ENCODE assay signal across 10 mouse cellular contexts in the genomic region with DNA sequence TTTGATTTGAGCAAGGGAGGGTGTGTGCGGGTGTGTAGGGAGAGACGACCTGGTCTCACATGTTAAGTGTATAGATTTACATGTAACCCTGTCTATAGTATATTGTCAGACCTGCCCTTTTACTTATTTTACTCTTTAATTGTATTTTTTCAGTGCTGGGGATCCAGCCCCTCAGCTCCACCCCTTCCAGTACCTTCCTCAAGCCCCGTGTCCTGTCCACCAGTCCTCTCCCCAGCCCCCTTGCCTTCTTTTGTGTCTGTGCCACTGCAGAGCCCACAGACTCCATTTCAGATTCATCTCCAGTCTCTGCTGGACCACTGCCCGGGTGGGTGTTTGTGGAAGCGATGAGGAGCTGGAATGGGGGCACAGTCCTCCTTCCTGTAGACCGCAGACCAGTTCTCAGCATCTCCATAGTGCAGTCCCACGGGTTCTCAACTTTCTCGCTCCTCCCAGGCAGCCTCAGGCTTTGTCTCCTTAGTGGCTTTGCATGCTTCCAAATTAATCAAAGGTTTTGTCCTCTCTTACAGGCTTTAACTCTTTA. TPM values are rescaled to one million over a fixed set of nuclear protein-coding genes. Genes with fewer than 3 reads are reported as not detected.
DNase-seq lines count a peak whose midpoint lies in the region; ATAC-seq and TF ChIP-seq lines count a peak whose summit lies in the region.
"Had no signal": no experiment of that assay in that cellular context is flagged by ENCODE, and none has a peak within 500 bp of the region (broad histone marks: within the 10 kb centered on the region; RNA-seq: fewer than 3 reads in every experiment).

No protein-coding gene starts in this region.

- H3K4me2 ChIP-seq in kidney, embryonic 15.5 days: no peak overlapping the region
- H3K4me2 ChIP-seq in forebrain, postnatal 0 days (ENCODE audit: low read depth): no peak overlapping the region
- no peak overlapping the region for H3K4me2 ChIP-seq in midbrain, embryonic 13.5 days (replicated peaks)

- 51% methylated on average over 8 of the region's 8 CpGs for WGBS in kidney, embryonic 15.5 days
- WGBS in embryonic facial prominence, embryonic 10.5 days: 52% methylated on average over 8 of the region's 8 CpGs
- 24% methylated on average over 8 of the region's 8 CpGs for WGBS in forebrain, postnatal 0 days
- 22% methylated on average over 8 of the region's 8 CpGs for WGBS in midbrain, embryonic 13.5 days

- DNase-seq in kidney, adult 9 months: no peak
- no peak for DNase-seq in embryonic facial prominence, embryonic 10.5 days (ENCODE audit: low spot score)
- DNase-seq in forebrain, postnatal 0 days: peak; percentile 63
- DNase-seq in adrenal gland, postnatal 10 days: no peak
- no peak for DNase-seq in thymus, postnatal 14 days
- no peak for DNase-seq in right cerebral cortex, adult 18-20 months
- DNase-seq: gastrocnemius, postnatal 10 days had no signal

- no peak for ATAC-seq in kidney, embryonic 15.5 days (replicated peaks; ENCODE audit: low FRiP score)
- 0 out of 2 replicates have a peak, but pooled peaks have one; percentile 7 for ATAC-seq in forebrain, postnatal 0 days
- ATAC-seq in midbrain, embryonic 13.5 days: no peak

- H3K9me3 ChIP-seq in kidney, embryonic 15.5 days (replicated peaks): no peaks in the 10 kb centered on the region
- H3K9me3 ChIP-seq in embryonic facial prominence, embryonic 10.5 days: no peaks in the 10 kb centered on the region
- no peaks in the 10 kb centered on the region for H3K9me3 ChIP-seq in forebrain, postnatal 0 days (ENCODE audit: low read length)
- H3K9me3 ChIP-seq in midbrain, embryonic 13.5 days: no peaks in the 10 kb centered on the region

- peaks cover 70% of the 10 kb centered on the region for H3K4me1 ChIP-seq in kidney, embryonic 15.5 days
- H3K4me1 ChIP-seq in embryonic facial prominence, embryonic 10.5 days: peaks cover 86% of the 10 kb centered on the region
- H3K4me1 ChIP-seq in forebrain, postnatal 0 days (ENCODE audit: insufficient read depth): peaks cover 28% of the 10 kb centered on the region
- H3K4me1 ChIP-seq in midbrain, embryonic 13.5 days (replicated peaks): peaks cover 77% of the 10 kb centered on the region

- no peak overlapping the region for H3K4me3 ChIP-seq in kidney, embryonic 15.5 days (replicated peaks)
- no peak overlapping the region for H3K4me3 ChIP-seq in embryonic facial prominence, embryonic 10.5 days
- no peak overlapping the region for H3K4me3 ChIP-seq in forebrain, postnatal 0 days (ENCODE audit: low read depth, low read length)
- H3K4me3 ChIP-seq in midbrain, embryonic 13.5 days (replicated peaks): no peak overlapping the region

- 0 out of 2 replicates have a peak overlapping the region, but pooled peaks have one; percentile 20 for H3K27ac ChIP-seq in kidney, embryonic 15.5 days
- peak overlapping the region; percentile 89 for H3K27ac ChIP-seq in embryonic facial prominence, embryonic 10.5 days (replicated peaks)
- H3K27ac ChIP-seq in forebrain, postnatal 0 days (ENCODE audit: low read depth, low read length): peak overlapping the region; percentile 62
- peak overlapping the region; percentile 90 for H3K27ac ChIP-seq in midbrain, embryonic 13.5 days
- H3K27ac ChIP-seq: macrophage had no signal

- no peak for TF ChIP-seq CTCF in forebrain, postnatal 0 days (IDR thresholded peaks at IDR 0.05; ENCODE audit: low read depth)

- no peaks in the 10 kb centered on the region for H3K36me3 ChIP-seq in kidney, embryonic 15.5 days
- no peaks in the 10 kb centered on the region for H3K36me3 ChIP-seq in embryonic facial prominence, embryonic 10.5 days (replicated peaks)
- H3K36me3 ChIP-seq in forebrain, postnatal 0 days (ENCODE audit: insufficient read depth): no peaks in the 10 kb centered on the region
- H3K36me3 ChIP-seq in midbrain, embryonic 13.5 days: no peaks in the 10 kb centered on the region

- no peak overlapping the region for H3K9ac ChIP-seq in kidney, embryonic 15.5 days
- peak overlapping the region; percentile 25; the same call in 1 of the 2 replicates for H3K9ac ChIP-seq in forebrain, postnatal 0 days
- 0 out of 2 replicates have a peak overlapping the region, but pooled peaks have one; percentile 7 for H3K9ac ChIP-seq in midbrain, embryonic 13.5 days (replicated peaks)

- no peaks in the 10 kb centered on the region for H3K27me3 ChIP-seq in kidney, embryonic 15.5 days
- H3K27me3 ChIP-seq in embryonic facial prominence, embryonic 10.5 days (replicated peaks; ENCODE audit: low read depth, poor library complexity, severe bottlenecking): no peaks in the 10 kb centered on the region
- H3K27me3 ChIP-seq in forebrain, postnatal 0 days (ENCODE audit: insufficient read depth, low read length): no peaks in the 10 kb centered on the region
- H3K27me3 ChIP-seq in midbrain, embryonic 13.5 days: no peaks in the 10 kb centered on the region

RNA-seq across cellular contexts. Expression of a gene that starts 37.1 kb away (rescaled TPM):
- 15.1 and 18.7 TPM in 2 replicates for polyA plus RNA-seq in kidney, embryonic 15.5 days (2015; fragmentation: Nextera tagmentation; extraction: Ambion mirVana)
- polyA plus RNA-seq in embryonic facial prominence, embryonic 10.5 days (2016; fragmentation: Nextera tagmentation; extraction: Ambion mirVana): 14.1 and 14.7 TPM in 2 replicates
- total RNA-seq in forebrain, postnatal 0 days (2014; rRNA removed): 115 and 116 TPM in 2 replicates
- 46.2 and 61.8 TPM in 2 replicates for polyA plus RNA-seq in forebrain, postnatal 0 days (2015; fragmentation: Nextera tagmentation; extraction: Ambion mirVana)
- 41.1 and 44.8 TPM in 2 replicates for polyA plus RNA-seq in midbrain, embryonic 13.5 days (2015; fragmentation: Nextera tagmentation; extraction: Ambion mirVana)
- total RNA-seq in adrenal gland, postnatal 10 days (2021): 100 to 1,000 TPM in 1 of 2 experiments, 10 to 100 TPM in 1; 84.0 to 117 TPM

RNA-seq across cellular contexts. Expression of a gene that starts 57.4 kb away (rescaled TPM):
- polyA plus RNA-seq in kidney, embryonic 15.5 days (2015; fragmentation: Nextera tagmentation; extraction: Ambion mirVana): 145 and 164 TPM in 2 replicates
- polyA plus RNA-seq in embryonic facial prominence, embryonic 10.5 days (2016; fragmentation: Nextera tagmentation; extraction: Ambion mirVana): 140 TPM in 2 replicates
- 5.5 and 13.3 TPM in 2 replicates for total RNA-seq in forebrain, postnatal 0 days (2014; rRNA removed)
- 104 and 105 TPM in 2 replicates for polyA plus RNA-seq in forebrain, postnatal 0 days (2015; fragmentation: Nextera tagmentation; extraction: Ambion mirVana)
- polyA plus RNA-seq in midbrain, embryonic 13.5 days (2015; fragmentation: Nextera tagmentation; extraction: Ambion mirVana): 151 and 159 TPM in 2 replicates
- total RNA-seq in adrenal gland, postnatal 10 days (2021): 1 to 10 TPM; 1.6 to 3.5 TPM

Comparison
In these comparisons a context has a peak if more than half of its experiments do, and no peak if none do; other contexts are left out.
1. H3K27ac ChIP-seq: peak in every context shown above with its lines; median percentile 90 in midbrain, embryonic 13.5 days; 89 in embryonic facial prominence, embryonic 10.5 days; 62 in forebrain, postnatal 0 days; 20 in kidney, embryonic 15.5 days.